Mouse (Mus musculus): ENCODE data around the gene Ramp3. TPM values are rescaled to one million over a fixed set of nuclear protein-coding genes. Genes with fewer than 3 reads are reported as not detected.

Ramp3 gene
- polyA plus RNA-seq (2015; fragmentation: Nextera tagmentation; extraction: Ambion mirVana): 26.6 and 30.6 TPM in 2 replicates

DNA sequence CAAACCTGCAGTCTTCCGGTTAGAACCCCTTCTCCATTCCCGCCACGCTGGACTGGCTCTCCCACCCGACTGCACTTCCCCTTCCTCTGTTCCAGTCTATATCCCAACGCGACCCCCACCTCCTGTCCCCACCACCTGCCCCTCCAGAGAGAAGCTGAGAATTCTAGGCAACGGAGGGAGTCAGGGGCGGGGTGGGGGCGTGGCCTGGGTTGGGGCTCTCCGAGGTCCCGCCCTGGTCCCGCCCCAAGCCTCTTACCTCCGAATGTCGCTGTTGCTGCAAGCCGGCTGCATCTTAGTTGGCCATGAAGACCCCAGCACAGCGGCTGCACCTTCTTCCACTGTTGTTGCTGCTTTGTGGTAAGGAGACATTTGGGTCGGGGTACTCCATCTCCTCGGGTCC, at the start of gene Ramp3:
TSS of gene Ramp3 (plus strand) at position 251 of the 400 bp plus-strand sequence.
- 1% methylated on average over 18 of the region's 18 CpGs for WGBS
- H3K27ac ChIP-seq (ENCODE audit: low read depth, low read length): 0 out of 2 replicates have a peak within 1 kb of the TSS, but pooled peaks have one; percentile 29
- ATAC-seq: peak; percentile 82
- H3K9me3 ChIP-seq (ENCODE audit: control insufficient read depth, low read length): no peaks in the 10 kb centered on the region
- peaks cover 4% of the 10 kb centered on the region for H3K4me1 ChIP-seq (ENCODE audit: control insufficient read depth, insufficient read depth, low read depth, low read length)
- H3K9ac ChIP-seq (ENCODE audit: low read depth, low read length): peak within 1 kb of the TSS; percentile 70
- no peaks in the 10 kb centered on the region for H3K36me3 ChIP-seq (ENCODE audit: control insufficient read depth, insufficient read depth, low read length)
- peak within 1 kb of the TSS; percentile 90 for H3K4me2 ChIP-seq (ENCODE audit: low read length)
- H3K27me3 ChIP-seq (replicated peaks; ENCODE audit: control insufficient read depth, insufficient read depth, low read length): peaks cover 3% of the 10 kb centered on the region
- H3K4me3 ChIP-seq (ENCODE audit: low read length): peak within 1 kb of the TSS; percentile 51

DNA sequence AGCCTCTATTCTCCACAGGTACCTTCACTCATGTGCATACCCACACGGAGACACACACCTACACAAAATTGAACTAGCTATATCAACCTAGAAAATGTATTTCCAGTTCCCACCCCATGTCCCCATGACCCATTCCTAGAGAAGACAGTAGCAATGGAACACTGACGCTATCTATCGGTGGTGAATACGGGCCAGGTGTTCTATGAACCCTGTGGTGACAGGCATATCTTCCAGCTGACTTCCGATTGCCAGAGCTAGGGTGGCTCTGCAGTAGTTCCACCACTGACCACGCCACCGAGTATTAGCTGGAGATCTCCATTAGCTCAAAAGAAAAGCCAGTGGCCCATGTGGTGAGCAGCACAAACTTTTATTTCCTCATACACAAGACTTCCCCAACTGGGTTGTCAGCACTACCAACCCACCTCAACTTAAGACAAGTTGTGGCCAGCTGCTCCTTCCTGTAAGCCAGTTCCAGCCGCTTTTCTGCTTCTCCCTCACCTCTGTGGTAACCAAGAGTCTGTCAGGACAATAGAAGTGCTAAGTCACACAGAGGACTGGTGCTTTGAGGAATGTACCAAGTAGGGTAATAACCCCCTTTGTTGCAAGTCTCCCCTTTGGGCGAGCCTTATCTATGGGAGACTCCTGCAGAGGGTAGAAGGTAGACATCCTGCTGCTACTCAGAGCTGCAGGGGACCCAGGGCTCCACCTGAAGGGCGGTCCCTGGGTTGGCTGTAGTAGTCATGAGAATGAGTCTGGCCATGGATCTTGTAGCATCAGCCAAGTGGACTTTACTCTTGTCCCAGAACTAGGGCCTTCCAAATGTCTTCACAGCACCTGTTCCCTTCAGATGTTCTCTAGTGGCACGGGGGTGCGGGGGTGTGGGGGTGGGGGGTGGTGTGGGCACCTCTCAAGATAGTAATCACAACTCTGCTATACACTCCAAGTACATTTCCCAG, 42.8 kb upstream of the Ramp3 start:
- Histone ChIP-seq H3K27ac (ENCODE audit: low read depth, low read length) (no peak overlapping the region), H3K36me3 (ENCODE audit: control insufficient read depth, insufficient read depth, low read length) (peaks cover 47% of the 10 kb centered on the region), H3K4me1 (ENCODE audit: control insufficient read depth, insufficient read depth, low read depth, low read length) (no peaks in the 10 kb centered on the region), H3K4me3 (ENCODE audit: low read length) (no peak overlapping the region), H3K27me3 (replicated peaks; ENCODE audit: control insufficient read depth, insufficient read depth, low read length) (no peaks in the 10 kb centered on the region), H3K4me2 (ENCODE audit: low read length) (no peak overlapping the region), H3K9ac (ENCODE audit: low read depth, low read length) (no peak overlapping the region), H3K9me3 (ENCODE audit: control insufficient read depth, low read length) (no peaks in the 10 kb centered on the region)
- 93% methylated on average over 12 of the region's 12 CpGs for WGBS
- ATAC-seq: no peak

DNA sequence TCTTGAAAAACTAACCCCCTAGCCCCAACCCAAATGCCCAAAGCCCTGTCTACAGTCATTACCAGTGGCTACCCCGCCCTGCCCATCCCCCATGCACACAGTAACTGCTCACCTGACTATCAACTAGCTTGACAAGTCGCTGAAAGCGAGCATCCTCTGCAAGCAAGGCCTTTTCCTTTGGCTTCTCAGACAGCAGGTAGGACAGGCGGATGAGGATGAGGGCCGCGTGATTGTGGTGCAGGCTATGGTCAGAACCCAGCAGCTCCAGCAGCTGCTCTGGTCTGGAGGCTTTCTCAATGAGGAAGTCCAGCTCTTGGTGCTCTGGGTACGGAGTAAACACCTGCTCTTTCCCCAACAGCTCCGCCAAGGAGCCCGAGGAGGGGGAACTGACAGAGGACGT, 34.6 kb upstream of the Ramp3 start:
- no peak overlapping the region for H3K4me2 ChIP-seq (ENCODE audit: low read length)
- H3K9me3 ChIP-seq (ENCODE audit: control insufficient read depth, low read length): no peaks in the 10 kb centered on the region
- 90% methylated on average over 10 of the region's 10 CpGs for WGBS
- H3K4me3 ChIP-seq (ENCODE audit: low read length): no peak overlapping the region
- H3K27ac ChIP-seq (ENCODE audit: low read depth, low read length): no peak overlapping the region
- H3K36me3 ChIP-seq (ENCODE audit: control insufficient read depth, insufficient read depth, low read length): peaks cover 35% of the 10 kb centered on the region
- ATAC-seq: no peak
- H3K27me3 ChIP-seq (replicated peaks; ENCODE audit: control insufficient read depth, insufficient read depth, low read length): no peaks in the 10 kb centered on the region
- H3K4me1 ChIP-seq (ENCODE audit: control insufficient read depth, insufficient read depth, low read depth, low read length): peaks cover 29% of the 10 kb centered on the region
- H3K9ac ChIP-seq (ENCODE audit: low read depth, low read length): no peak overlapping the region

DNA sequence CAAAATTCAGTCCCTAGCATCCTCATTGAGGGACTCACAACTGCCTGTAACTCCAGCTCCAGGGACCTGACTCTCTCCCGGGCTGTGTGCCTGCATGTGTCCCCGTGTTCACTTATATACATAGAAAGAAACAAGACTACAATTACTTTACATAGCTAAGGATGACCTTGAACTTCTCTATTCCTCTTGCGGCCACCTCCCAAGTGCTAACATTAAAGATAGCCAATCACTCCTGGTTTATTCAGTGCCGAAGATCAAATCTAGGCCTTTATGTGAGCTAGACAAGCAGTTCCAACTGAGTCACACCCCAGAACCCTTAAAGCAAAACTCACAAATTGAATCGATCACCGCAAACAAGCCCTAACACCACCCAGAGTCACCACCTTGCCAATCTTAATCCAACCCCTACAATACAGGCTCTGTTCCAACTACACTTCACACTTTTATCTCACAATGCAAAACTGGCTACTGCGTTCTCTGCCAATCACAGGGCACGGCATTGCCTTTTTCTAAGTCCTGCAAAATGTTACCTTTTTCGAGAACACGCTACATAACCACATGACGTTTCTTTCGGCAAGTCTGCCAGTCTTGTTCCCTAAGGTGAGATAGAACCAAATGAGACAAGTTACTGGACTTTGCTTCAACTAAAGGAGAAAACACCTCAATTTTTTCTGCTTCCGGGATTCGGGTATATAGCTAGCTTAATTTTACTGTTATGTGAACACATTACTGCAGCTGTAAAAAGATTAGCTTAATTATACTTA, 33.5 kb upstream of the Ramp3 start:
- ATAC-seq: no peak
- H3K27ac ChIP-seq (ENCODE audit: low read depth, low read length): no peak overlapping the region
- H3K9me3 ChIP-seq (ENCODE audit: control insufficient read depth, low read length): no peaks in the 10 kb centered on the region
- peak overlapping the region; percentile 92 for H3K4me2 ChIP-seq (ENCODE audit: low read length)
- H3K4me1 ChIP-seq (ENCODE audit: control insufficient read depth, insufficient read depth, low read depth, low read length): peaks cover 29% of the 10 kb centered on the region
- H3K4me3 ChIP-seq (ENCODE audit: low read length): peak overlapping the region; percentile 79
- peak overlapping the region; percentile 77 for H3K9ac ChIP-seq (ENCODE audit: low read depth, low read length)
- WGBS: 74% methylated on average over 14 of the region's 14 CpGs
- H3K27me3 ChIP-seq (replicated peaks; ENCODE audit: control insufficient read depth, insufficient read depth, low read length): no peaks in the 10 kb centered on the region
- peaks cover 26% of the 10 kb centered on the region for H3K36me3 ChIP-seq (ENCODE audit: control insufficient read depth, insufficient read depth, low read length)

DNA sequence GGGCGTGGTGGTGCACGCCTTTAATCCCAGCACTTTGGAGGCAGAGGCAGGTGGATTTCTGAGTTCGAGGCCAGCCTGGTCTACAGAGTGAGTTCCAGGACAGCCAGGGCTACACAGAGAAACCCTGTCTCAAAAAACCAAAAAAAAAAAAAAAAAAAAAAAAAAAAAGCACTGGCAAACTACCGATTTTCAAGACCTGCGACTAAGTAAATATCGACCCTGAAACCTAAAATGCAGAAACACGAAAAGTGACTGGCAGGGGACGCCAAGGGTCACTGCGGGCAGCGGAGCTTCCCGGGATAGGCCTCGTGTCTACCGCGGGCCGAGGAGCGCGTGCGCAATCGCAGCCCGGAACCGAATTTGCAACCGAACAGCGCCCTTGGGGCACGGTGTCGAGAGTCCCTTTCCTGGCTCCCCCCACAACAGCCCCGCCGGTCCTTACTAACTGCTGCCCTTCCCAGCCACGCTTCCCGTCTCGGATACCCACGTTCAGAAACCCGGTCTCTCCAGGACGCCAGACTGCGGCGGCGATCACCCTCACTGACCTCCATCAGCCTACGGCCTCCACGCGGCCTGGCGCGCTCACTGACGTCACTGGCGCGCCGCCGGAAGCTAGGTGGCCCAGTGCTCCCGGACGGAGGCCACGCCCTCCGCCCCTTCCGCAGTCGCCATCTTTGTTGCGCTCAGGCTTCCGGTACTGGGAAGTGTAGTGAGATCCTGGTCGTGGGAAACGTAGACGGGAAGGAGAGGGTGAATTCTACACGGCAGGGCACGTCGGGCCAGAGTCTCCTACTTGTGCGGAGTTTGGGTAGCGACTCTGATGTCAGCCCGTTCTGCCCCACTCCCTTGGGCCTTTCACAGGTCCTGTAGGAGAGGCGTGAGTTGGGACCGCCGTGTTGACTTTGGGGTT, 32.6 kb upstream of the Ramp3 start, which contains the start of gene Tbrg4:
TSS of gene Tbrg4 (minus strand) at position 590 of the 910 bp plus-strand sequence.
- H3K36me3 ChIP-seq (ENCODE audit: control insufficient read depth, insufficient read depth, low read length): peaks cover 18% of the 10 kb centered on the region
- peak within 1 kb of the TSS; percentile 85 for H3K9ac ChIP-seq (ENCODE audit: low read depth, low read length)
- peak within 1 kb of the TSS; percentile 79 for H3K4me3 ChIP-seq (ENCODE audit: low read length)
- peak within 1 kb of the TSS; percentile 86 for H3K27ac ChIP-seq (ENCODE audit: low read depth, low read length)
- ATAC-seq: peak; percentile 95
- H3K4me2 ChIP-seq (ENCODE audit: low read length): peak within 1 kb of the TSS; percentile 92
- peaks cover 29% of the 10 kb centered on the region for H3K4me1 ChIP-seq (ENCODE audit: control insufficient read depth, insufficient read depth, low read depth, low read length)
- no peaks in the 10 kb centered on the region for H3K9me3 ChIP-seq (ENCODE audit: control insufficient read depth, low read length)
- H3K27me3 ChIP-seq (replicated peaks; ENCODE audit: control insufficient read depth, insufficient read depth, low read length): no peaks in the 10 kb centered on the region
- WGBS: under 1% methylated on average over 66 of the region's 66 CpGs

DNA sequence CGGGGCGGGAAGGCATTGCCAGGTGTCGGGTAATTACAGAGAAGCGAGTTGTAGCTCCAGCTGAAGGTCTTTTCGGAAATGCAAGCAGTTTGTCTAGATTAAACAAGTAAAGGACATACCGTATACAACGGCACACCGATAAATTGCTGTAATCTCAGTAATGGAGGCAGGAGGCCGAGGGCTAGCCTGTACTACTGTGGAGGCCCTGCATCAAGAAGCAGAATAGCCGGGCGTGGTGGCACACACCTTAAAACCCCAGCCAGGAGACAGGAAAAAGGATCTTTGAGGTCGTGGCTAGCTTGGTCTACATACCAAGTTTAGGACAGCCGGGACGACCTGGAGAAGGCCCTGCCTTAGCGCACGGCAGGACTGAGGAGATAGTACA, 31.9 kb upstream of the Ramp3 start:
- H3K4me2 ChIP-seq (ENCODE audit: low read length): peak overlapping the region; percentile 92
- H3K9ac ChIP-seq (ENCODE audit: low read depth, low read length): peak overlapping the region; percentile 85
- H3K27me3 ChIP-seq (replicated peaks; ENCODE audit: control insufficient read depth, insufficient read depth, low read length): no peaks in the 10 kb centered on the region
- H3K9me3 ChIP-seq (ENCODE audit: control insufficient read depth, low read length): no peaks in the 10 kb centered on the region
- WGBS: 13% methylated on average over 16 of the region's 16 CpGs
- peak overlapping the region; percentile 86 for H3K27ac ChIP-seq (ENCODE audit: low read depth, low read length)
- peak overlapping the region; percentile 79 for H3K4me3 ChIP-seq (ENCODE audit: low read length)
- H3K36me3 ChIP-seq (ENCODE audit: control insufficient read depth, insufficient read depth, low read length): peaks cover 16% of the 10 kb centered on the region
- H3K4me1 ChIP-seq (ENCODE audit: control insufficient read depth, insufficient read depth, low read depth, low read length): peaks cover 29% of the 10 kb centered on the region
- ATAC-seq: peak; percentile 7; the same call in 1 of the 2 replicates

DNA sequence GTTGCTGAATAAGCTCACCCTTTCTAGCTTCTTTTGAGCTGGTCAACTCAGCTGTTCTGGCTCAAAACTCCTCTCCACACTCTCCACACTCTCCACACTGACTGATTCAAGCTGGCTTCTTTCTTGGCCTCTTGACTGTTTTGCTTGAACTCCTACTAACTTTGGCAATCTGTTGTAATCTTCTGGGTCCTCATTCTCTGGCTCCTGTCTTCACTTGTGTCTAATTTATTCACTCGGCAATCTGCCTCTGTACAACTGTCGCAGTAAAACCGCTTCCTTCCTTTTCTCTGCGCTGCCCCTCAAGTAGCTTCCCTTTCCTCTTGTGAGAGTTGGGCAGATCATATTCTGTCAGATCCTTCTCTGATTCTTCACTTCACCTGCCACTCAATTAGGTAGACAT, 30.6 kb upstream of the Ramp3 start:
- Histone ChIP-seq H3K4me1 (ENCODE audit: control insufficient read depth, insufficient read depth, low read depth, low read length) (peaks cover 29% of the 10 kb centered on the region), H3K27ac (ENCODE audit: low read depth, low read length) (no peak overlapping the region), H3K27me3 (replicated peaks; ENCODE audit: control insufficient read depth, insufficient read depth, low read length) (no peaks in the 10 kb centered on the region), H3K9ac (ENCODE audit: low read depth, low read length) (no peak overlapping the region), H3K4me2 (ENCODE audit: low read length) (no peak overlapping the region), H3K4me3 (ENCODE audit: low read length) (no peak overlapping the region), H3K36me3 (ENCODE audit: control insufficient read depth, insufficient read depth, low read length) (peaks cover 11% of the 10 kb centered on the region), H3K9me3 (ENCODE audit: control insufficient read depth, low read length) (no peaks in the 10 kb centered on the region)
- 90% methylated on average over 4 of the region's 4 CpGs for WGBS
- no peak for ATAC-seq

DNA sequence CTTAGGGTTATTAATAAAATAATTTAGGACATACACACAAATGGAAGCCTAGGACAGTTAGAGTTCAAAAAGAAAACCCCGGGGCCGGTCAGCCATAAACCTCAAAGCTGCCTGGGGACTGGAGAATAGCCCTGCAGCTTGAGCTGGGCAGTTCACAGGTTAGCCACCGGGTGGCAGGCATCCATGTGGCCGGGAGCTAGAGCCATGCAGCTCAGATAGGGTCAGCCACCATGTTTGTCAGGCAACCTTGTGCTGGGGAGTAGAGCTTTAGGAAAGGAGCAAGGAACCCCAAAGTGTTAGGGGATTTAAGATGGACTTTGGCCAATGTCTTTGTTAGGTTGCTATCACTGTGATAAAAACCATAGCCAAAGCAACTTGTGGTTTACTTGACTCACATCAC, 29.8 kb upstream of the Ramp3 start:
- peaks cover 5% of the 10 kb centered on the region; the same call in 1 of the 2 replicates for H3K36me3 ChIP-seq (ENCODE audit: control insufficient read depth, insufficient read depth, low read length)
- WGBS: 22% methylated on average over 4 of the region's 4 CpGs
- no peak overlapping the region for H3K9ac ChIP-seq (ENCODE audit: low read depth, low read length)
- no peak overlapping the region for H3K4me2 ChIP-seq (ENCODE audit: low read length)
- no peak for ATAC-seq
- no peak overlapping the region for H3K4me3 ChIP-seq (ENCODE audit: low read length)
- H3K27ac ChIP-seq (ENCODE audit: low read depth, low read length): no peak overlapping the region
- H3K9me3 ChIP-seq (ENCODE audit: control insufficient read depth, low read length): no peaks in the 10 kb centered on the region
- H3K4me1 ChIP-seq (ENCODE audit: control insufficient read depth, insufficient read depth, low read depth, low read length): peaks cover 22% of the 10 kb centered on the region
- H3K27me3 ChIP-seq (replicated peaks; ENCODE audit: control insufficient read depth, insufficient read depth, low read length): no peaks in the 10 kb centered on the region
